Mouse (Mus musculus) embryonic facial prominence, embryonic 11.5 days (tissue): ENCODE results near the gene Nosip. TPM values are rescaled to one million over a fixed set of nuclear protein-coding genes. Genes with fewer than 3 reads are reported as not detected.
A peak's percentile ranks its signal among the peaks of the same experiment; 100 is the strongest.
"Not testable (repeated sequence)": the region's sequence is repeated elsewhere in the genome, so short reads cannot be mapped to it uniquely, and the experiment has no call there.

Experiments
- ATAC-seq: fragments of 200-750 bp; cut with Nextera tagmentation; replicated peaks from 2 replicates; pipeline ENCODE4 v1.8.0; 2017; ENCODE audit warnings: low read depth; ENCODE audit not compliant: insufficient number of reproducible peaks, low FRiP score, low TSS enrichment
- DNase-seq: peaks from one replicate; pipeline ENCODE4 v3.0.0-alpha.2; 2015; ENCODE audit warnings: low spot score
- H3K27ac ChIP-seq: fragments of 300-500 bp; sonication (generic); replicated peaks from 2 replicates; pipeline ENCODE4 v1.5.1; 2014; ENCODE audit warnings: mild to moderate bottlenecking, low read depth, low read length, control low read depth
- H3K27me3 ChIP-seq: fragments of 300-500 bp; sonication (generic); 2 replicates; pipeline ENCODE4 v1.6.1; 2014; ENCODE audit warnings: mild to moderate bottlenecking, low read length, moderate library complexity, mixed read lengths; ENCODE audit not compliant: control insufficient read depth, insufficient read depth
- H3K36me3 ChIP-seq: fragments of 300-500 bp; sonication (generic); replicated peaks from 2 replicates; pipeline ENCODE4 v1.6.1; 2014; ENCODE audit warnings: low read depth, mild to moderate bottlenecking, low read length, moderate library complexity, mixed read lengths; ENCODE audit not compliant: control insufficient read depth, insufficient read depth
- H3K4me1 ChIP-seq: fragments of 300-500 bp; sonication (generic); 2 replicates; pipeline ENCODE4 v1.6.1; 2014; ENCODE audit warnings: low read length, mixed read lengths; ENCODE audit not compliant: control insufficient read depth, insufficient read depth
- H3K4me2 ChIP-seq: fragments of 300-500 bp; sonication (generic); 2 replicates; pipeline ENCODE4 v1.6.1; 2014; ENCODE audit warnings: low read depth, mild to moderate bottlenecking, control low read depth, low read length, moderate library complexity
- H3K4me3 ChIP-seq: fragments of 300-500 bp; sonication (generic); 2 replicates; pipeline ENCODE4 v1.5.1; 2014; ENCODE audit warnings: low read depth, low read length, control low read depth
- H3K9ac ChIP-seq: fragments of 300-500 bp; sonication (generic); replicated peaks from 2 replicates; pipeline ENCODE4 v1.6.1; 2014; ENCODE audit warnings: mild to moderate bottlenecking, control low read depth, low read length
- H3K9me3 ChIP-seq: fragments of 300-500 bp; sonication (generic); replicated peaks from 2 replicates; pipeline ENCODE4 v1.6.1; 2016; ENCODE audit warnings: mild to moderate bottlenecking, low read length, inconsistent platforms, mixed read lengths; ENCODE audit not compliant: control insufficient read depth
- WGBS: fragments of 180-500 bp; shearing (Covaris S2); extraction: QIAGEN DNeasy Blood & Tissue Kit; methylation state at CpG from one replicate; pipeline ENCODE4 v1.1.7; 2014; 5-methylcytosine and 5-hydroxymethylcytosine counted together
- polyA plus RNA-seq: library from polyadenylated mRNA; unstranded; fragments of >200 nt; fragmentation: Nextera tagmentation; extraction: Ambion mirVana; gene quantifications from 2 replicates; pipeline ENCODE4 v1.2.1, GENCODE M21; 2014

Nosip gene
- polyA plus RNA-seq, 1 experiment from 2014 or later: 63.8 TPM

DNA sequence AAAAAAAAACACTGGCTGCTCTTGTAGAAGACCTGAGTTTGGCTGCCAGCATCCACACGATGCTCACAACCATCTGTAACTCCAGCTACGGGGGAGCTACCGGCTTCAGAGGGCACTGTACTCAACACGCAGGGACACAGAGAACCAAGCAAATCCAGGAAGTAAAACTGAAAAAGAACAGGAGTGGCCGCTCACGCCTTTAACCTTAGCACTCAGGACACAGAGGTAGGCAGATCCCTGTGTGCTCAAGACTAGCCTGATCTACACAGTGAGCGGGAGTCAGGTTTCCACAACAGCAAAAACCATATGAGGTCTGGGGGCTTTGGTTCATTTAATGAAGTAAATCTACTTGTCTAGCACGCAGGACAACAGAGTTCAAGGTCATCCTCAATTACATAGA lies 43.3 kb downstream of the Nosip start:
- ATAC-seq: no peak
- Histone ChIP-seq H3K27me3 (no peaks in the 10 kb centered on the region), H3K9ac (no peak overlapping the region), H3K4me1 (no peaks in the 10 kb centered on the region; the same call in 1 of the 2 replicates), H3K4me2 (no peak overlapping the region), H3K9me3 (no peaks in the 10 kb centered on the region), H3K27ac (no peak overlapping the region), H3K36me3 (no peaks in the 10 kb centered on the region), H3K4me3 (no peak overlapping the region)
- DNase-seq: no peak
- WGBS: 79% methylated on average over 8 of the region's 8 CpGs

DNA sequence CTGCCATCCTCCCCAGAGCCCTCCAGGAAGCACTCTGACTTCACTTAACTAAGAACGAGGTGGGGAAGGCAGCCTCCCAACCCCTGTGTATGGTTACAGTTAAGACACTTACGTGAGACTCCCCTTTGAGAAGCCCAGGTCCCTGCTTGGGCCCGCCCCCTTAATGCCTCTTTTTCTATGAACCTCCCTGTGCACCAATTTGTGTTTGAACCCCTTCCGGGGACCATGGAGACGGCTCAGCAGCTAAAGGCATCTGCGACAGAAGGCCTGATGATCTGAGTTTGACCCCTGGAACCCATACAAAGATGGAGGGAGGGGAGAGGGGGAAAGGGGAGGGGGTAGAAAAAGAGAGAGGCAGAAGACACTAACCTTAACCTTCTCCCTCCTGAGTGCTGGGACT lies 44.2 kb downstream of the Nosip start:
- Histone ChIP-seq H3K36me3 (no peaks in the 10 kb centered on the region), H3K9ac (peak overlapping the region; percentile 18; the same call in 1 of the 2 replicates), H3K27ac (no peak overlapping the region), H3K4me2 (no peak overlapping the region), H3K9me3 (no peaks in the 10 kb centered on the region), H3K27me3 (no peaks in the 10 kb centered on the region), H3K4me1 (no peaks in the 10 kb centered on the region; the same call in 1 of the 2 replicates), H3K4me3 (no peak overlapping the region)
- WGBS: 37% methylated on average over 6 of the region's 6 CpGs
- ATAC-seq: no peak
- DNase-seq: no peak

DNA sequence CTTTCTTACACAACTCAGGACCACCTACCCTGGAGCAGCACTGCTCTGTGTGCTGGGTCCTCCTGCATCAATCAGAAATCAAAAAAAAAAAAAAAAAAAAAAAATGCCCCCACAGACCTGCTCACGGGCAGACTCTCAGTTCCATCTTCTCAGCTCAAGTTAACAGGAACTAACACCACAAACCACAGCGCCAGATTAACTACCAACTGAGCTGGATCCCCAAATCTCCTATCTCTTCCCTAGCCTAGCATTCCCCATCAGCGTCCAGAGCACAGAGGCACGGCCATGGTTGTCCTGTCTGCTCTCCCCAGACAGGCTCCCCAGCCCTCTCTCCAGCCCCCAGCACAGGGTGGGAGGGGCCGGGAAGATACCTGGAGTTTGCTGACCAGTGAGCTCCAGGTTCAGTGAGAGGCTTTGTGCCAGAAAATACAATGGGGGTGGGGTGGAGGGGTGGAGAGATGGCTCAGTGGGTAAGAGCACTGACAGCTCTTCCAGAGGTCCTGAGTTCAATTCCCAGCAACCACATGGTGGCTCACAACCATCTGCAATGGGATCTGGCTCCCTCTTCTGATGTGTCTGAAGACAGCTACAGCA lies 44.9 kb downstream of the Nosip start:
- no peak overlapping the region for H3K9ac ChIP-seq
- H3K4me2 ChIP-seq: no peak overlapping the region
- H3K27ac ChIP-seq: no peak overlapping the region
- no peak for DNase-seq
- ATAC-seq: no peak
- H3K9me3 ChIP-seq: no peaks in the 10 kb centered on the region
- no peaks in the 10 kb centered on the region for H3K36me3 ChIP-seq
- H3K4me3 ChIP-seq: no peak overlapping the region
- no peaks in the 10 kb centered on the region; the same call in 1 of the 2 replicates for H3K4me1 ChIP-seq
- 57% methylated on average over 5 of the region's 5 CpGs for WGBS
- H3K27me3 ChIP-seq: no peaks in the 10 kb centered on the region

DNA sequence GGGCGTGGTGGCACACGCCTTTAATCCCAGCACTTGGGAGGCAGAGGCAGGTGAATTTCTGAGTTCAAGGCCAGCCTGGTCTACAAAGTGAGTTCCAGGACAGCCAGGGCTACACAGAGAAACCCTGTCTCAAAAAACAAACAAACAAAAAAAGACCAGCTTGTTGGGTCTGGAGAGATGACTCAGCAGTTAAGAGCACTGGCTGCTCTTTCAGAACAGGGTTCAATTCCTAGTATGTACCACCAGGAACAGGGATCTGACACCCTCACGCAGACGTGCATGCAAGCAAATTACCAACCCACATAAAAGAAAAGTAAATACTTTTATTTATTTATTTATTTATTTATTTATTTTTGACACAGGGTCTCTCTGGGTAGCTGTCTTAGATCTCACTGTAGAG lies 47.9 kb downstream of the Nosip start:
- ATAC-seq, DNase-seq, H3K4me3 ChIP-seq, H3K4me1 ChIP-seq, H3K9me3 ChIP-seq, H3K4me2 ChIP-seq, H3K9ac ChIP-seq, H3K27ac ChIP-seq, H3K27me3 ChIP-seq, H3K36me3 ChIP-seq: not testable (repeated sequence)
- WGBS: 91% methylated on average over 4 of the region's 4 CpGs

DNA sequence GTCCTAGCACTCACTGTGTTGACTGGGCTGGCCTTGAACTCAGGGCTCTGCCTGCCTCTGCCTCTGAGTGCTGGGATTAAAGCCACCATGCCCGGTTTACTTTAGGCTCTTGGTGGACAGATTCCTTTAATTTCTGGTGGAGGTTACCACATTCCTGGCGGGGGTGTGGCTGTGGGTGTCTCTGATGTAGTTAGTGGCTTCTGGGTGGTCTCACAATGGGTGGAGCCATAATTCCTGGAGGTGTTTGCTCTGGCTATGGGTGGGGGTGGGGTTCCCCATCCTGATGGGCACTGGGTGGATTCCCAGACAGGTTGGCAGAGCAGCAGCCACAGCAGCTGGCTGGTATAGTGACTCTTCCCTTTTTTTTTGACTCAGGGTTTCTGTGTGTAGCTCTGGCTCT lies 49.7 kb downstream of the Nosip start:
- Histone ChIP-seq H3K9ac (no peak overlapping the region), H3K9me3 (no peaks in the 10 kb centered on the region), H3K4me3 (no peak overlapping the region), H3K36me3 (no peaks in the 10 kb centered on the region), H3K27me3 (no peaks in the 10 kb centered on the region), H3K27ac (no peak overlapping the region), H3K4me1 (no peaks in the 10 kb centered on the region), H3K4me2 (no peak overlapping the region)
- ATAC-seq (no peak), DNase-seq (no peak)
- WGBS: 65% methylated on average over 2 of the region's 2 CpGs

DNA sequence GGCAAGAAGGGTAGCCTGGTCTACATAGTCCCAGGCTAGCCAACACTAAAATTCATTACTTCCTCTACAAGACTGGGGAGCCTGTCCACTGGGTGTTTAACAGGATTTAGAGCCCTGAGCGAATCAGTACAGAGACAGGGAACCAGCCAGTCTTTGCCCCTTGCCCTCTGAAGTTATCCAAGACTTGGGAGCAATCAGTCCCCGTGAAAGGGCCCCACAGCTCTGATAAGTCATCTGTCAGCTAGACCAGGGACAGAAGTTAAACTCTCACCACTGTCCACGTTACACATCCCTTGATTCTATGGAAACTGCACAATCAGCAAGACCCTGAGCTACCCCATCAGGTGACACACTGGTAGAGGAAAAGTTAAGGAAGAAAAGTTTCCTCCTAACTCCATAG lies 50.3 kb downstream of the Nosip start:
- WGBS: 61% methylated on average over 3 of the region's 3 CpGs
- no peak for ATAC-seq
- no peak for DNase-seq
- no peaks in the 10 kb centered on the region for H3K9me3 ChIP-seq
- H3K4me3 ChIP-seq: no peak overlapping the region
- H3K4me1 ChIP-seq: no peaks in the 10 kb centered on the region
- no peak overlapping the region for H3K4me2 ChIP-seq
- H3K36me3 ChIP-seq: no peaks in the 10 kb centered on the region
- no peak overlapping the region for H3K9ac ChIP-seq
- H3K27me3 ChIP-seq: no peaks in the 10 kb centered on the region
- H3K27ac ChIP-seq: no peak overlapping the region

DNA sequence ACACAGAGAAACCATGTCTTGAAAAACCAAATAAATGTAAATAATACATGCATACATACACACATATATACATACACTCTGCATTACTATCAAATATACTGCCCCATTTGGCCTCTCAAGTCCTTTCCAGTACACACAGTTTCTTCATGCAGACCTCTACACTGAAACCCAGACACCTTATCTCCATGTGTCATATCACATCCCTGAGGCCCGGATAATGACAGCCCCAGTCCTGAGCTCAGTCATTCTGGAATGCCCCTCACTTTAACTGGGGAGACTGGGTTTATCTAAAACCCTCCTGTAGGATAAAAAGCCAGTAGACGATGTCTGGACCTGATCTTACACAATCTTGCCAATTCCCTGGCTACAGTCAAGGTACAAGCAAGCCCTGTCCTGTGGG lies 51.2 kb downstream of the Nosip start:
- H3K9me3 ChIP-seq: no peaks in the 10 kb centered on the region
- WGBS: 75% methylated on average over 2 of the region's 2 CpGs
- no peak overlapping the region for H3K4me3 ChIP-seq
- ATAC-seq: no peak
- no peaks in the 10 kb centered on the region for H3K4me1 ChIP-seq
- H3K36me3 ChIP-seq: no peaks in the 10 kb centered on the region
- H3K27me3 ChIP-seq: no peaks in the 10 kb centered on the region
- no peak for DNase-seq
- H3K9ac ChIP-seq: no peak overlapping the region
- H3K27ac ChIP-seq: no peak overlapping the region
- H3K4me2 ChIP-seq: no peak overlapping the region

DNA sequence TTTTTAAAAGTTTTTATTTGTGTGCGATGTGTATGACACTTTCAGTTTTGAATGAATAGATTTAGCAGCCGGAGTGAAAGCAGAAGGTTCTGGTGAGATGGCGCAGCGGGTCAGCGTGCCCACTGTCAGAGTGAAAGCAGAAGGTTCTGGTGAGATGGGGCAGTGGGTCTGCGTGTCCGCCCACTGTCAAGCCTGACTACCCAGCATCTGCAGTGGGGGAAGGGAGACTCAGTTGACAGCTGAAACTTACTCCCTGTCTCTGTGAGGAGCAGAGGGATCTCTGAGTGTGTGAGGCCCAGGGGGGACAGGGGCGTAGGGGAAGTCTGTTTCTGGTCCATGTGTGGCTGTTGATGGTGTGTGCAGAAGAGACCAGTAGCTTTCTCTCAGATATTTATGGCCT lies 55.3 kb downstream of the Nosip start:
- no peak overlapping the region for H3K27ac ChIP-seq
- no peak for ATAC-seq

More for the DNA sequence above, 55.3 kb downstream of the Nosip start:
- Histone ChIP-seq H3K27me3 (no peaks in the 10 kb centered on the region), H3K36me3 (peaks cover 18% of the 10 kb centered on the region), H3K4me1 (peaks cover 3% of the 10 kb centered on the region; the same call in 1 of the 2 replicates), H3K4me2 (no peak overlapping the region), H3K9me3 (no peaks in the 10 kb centered on the region), H3K9ac (no peak overlapping the region), H3K4me3 (no peak overlapping the region)
- no peak for DNase-seq
- WGBS: 83% methylated on average over 8 of the region's 8 CpGs
